13 mouse cellular contexts compared by ENCODE assay signal in genomic region chr5:121100095-121100494, GRCm38 (mm10).
"Had no signal": no experiment of that assay in that cellular context is flagged by ENCODE, and none has a peak within 500 bp of the region (broad histone marks: within the 10 kb centered on the region; RNA-seq: fewer than 3 reads in every experiment).

No protein-coding gene starts in this region.

- H3K4me3 ChIP-seq: left cerebral cortex, adult 2 months; liver, embryonic 13.5 days; midbrain, embryonic 15.5 days; neural tube, embryonic 12.5 days had no signal

- ATAC-seq: midbrain, embryonic 15.5 days had no signal

- H3K27me3 ChIP-seq: liver, embryonic 13.5 days; midbrain, embryonic 15.5 days; neural tube, embryonic 12.5 days had no signal

- H3K4me2 ChIP-seq: liver, embryonic 13.5 days; midbrain, embryonic 11.5 days; midbrain, embryonic 15.5 days; neural tube, embryonic 12.5 days had no signal

- H3K9ac ChIP-seq: liver, embryonic 13.5 days; midbrain, embryonic 15.5 days; neural tube, embryonic 12.5 days had no signal

- DNase-seq: kidney, adult 9 months; kidney, postnatal 36 days; layer of hippocampus, postnatal 36 days; liver, embryonic 13.5 days; lung, adult 2 months; lung, postnatal 14 days; lung, postnatal 4 days; thymus, adult 18-20 months; thymus, postnatal 36 days had no signal

- H3K36me3 ChIP-seq: liver, embryonic 13.5 days; midbrain, embryonic 15.5 days; neural tube, embryonic 12.5 days had no signal

- H3K9me3 ChIP-seq: liver, embryonic 13.5 days; midbrain, embryonic 15.5 days; neural tube, embryonic 12.5 days had no signal

- H3K27ac ChIP-seq: left cerebral cortex, adult 2 months; liver, embryonic 13.5 days; midbrain, embryonic 15.5 days; neural tube, embryonic 12.5 days had no signal

- H3K4me1 ChIP-seq: liver, embryonic 13.5 days; midbrain, embryonic 15.5 days; neural tube, embryonic 12.5 days had no signal
